Mouse (Mus musculus) heart, postnatal 10 days (tissue): ENCODE results near the gene Setd1b. TPM values are rescaled to one million over a fixed set of nuclear protein-coding genes. Genes with fewer than 3 reads are reported as not detected.
"Not testable (repeated sequence)": the region's sequence is repeated elsewhere in the genome, so short reads cannot be mapped to it uniquely, and the experiment has no call there.

Source experiments
- DNase-seq, 2 experiments: peaks; one replicate each; pipeline ENCODE4 v3.0.0; 2021
- intact Hi-C: fragments of 180-260 bp; cut with DNase I; formaldehyde crosslinking; loops from one replicate; pipeline ENCODE4 v1.15.1; 2025
- total RNA-seq, 2 experiments: library from RNA; stranded (reverse); gene quantifications; 2 replicates each; pipeline ENCODE4 v1.2.3; 2021

Setd1b gene
- total RNA-seq, 2 experiments from 2014 or later: 19.6 to 22.1 TPM

DNA sequence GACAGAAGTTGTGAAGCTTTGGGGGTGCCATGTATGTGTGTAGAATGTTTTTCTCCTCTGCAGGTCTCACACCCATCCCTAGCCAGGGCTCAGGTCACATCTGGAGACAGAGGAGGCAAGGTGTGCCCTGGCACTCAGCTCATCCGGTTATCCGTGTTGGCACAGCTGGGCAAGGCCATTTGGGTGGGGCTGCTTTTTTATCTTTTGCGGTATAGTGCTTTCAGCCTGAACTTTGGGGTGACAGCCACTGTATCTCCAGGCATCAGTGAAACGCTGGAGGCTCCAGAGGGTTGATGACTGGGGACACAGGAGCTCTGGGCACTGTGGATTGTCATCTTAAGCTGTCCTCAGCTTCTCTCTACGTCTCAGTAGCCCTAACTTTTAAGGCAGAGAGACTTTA lies 51.4 kb downstream of the Setd1b start:
- intact Hi-C loops: no loop called here
- DNase-seq: no peak

DNA sequence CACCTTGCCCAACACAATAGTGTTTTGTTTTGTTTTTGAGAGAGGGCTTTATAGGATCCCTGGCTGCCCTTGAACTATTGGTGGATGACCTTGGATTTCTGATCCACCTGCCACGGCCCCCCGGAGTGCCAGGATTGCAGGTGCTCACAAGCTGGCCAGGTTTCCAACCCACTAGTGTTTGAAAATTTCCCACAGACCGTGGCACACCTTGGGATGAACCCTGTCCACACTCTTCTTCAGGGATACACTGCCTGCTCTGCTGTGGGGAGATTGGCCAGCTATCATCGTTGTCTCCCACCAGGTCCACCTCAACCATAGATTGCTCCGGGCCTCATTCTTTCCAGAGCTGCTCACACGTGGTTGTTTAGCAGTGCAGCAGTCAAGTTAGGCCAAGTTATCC lies 52.9 kb downstream of the Setd1b start:
- DNase-seq: no peak
- intact Hi-C loops: no loop called here

DNA sequence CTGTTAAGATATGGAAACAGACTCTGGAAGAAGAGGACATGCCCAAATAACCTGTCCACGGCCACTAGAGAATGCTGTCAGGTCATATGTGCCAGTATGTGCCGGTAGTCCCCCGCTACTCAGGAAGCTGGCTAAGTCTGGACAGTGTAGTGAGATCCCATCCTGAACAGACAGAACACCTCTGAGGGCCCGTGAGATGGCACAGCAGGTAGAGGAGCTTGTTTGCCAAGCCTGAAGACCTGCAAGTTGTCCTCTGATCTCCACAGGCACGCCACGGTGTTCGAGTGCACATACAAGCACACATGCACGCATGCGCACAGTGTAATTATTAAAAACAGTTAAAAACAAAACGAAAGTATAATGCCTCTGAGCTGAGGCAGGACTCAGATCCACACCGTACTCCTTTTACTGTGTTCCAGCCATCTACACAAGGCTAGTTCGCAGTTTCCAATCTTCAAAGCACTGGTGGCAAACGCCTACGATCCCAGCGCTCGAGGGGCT lies 53.6 kb downstream of the Setd1b start:
- intact Hi-C loops: no loop called here
- DNase-seq: no peak

DNA sequence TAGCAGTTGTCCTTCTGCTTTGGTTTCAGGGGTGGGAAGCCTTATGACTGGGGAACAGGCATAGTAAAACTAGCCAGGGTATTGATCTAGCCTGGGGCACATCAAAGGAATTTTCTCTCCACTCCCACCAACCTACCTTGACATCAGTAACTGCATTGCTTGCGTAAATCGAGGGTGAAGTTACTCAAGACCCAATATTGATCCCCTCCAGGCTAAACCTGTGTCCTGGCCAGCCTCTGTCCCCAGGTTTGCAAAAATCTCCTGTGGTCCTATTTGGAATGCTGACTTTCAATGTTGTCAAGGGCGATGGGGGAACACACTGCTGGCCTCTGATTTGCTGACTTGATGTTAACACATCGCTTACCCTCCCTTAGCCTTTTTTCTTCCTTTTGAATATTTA lies 54.8 kb downstream of the Setd1b start:
- intact Hi-C loops: no loop called here
- DNase-seq: no peak

DNA sequence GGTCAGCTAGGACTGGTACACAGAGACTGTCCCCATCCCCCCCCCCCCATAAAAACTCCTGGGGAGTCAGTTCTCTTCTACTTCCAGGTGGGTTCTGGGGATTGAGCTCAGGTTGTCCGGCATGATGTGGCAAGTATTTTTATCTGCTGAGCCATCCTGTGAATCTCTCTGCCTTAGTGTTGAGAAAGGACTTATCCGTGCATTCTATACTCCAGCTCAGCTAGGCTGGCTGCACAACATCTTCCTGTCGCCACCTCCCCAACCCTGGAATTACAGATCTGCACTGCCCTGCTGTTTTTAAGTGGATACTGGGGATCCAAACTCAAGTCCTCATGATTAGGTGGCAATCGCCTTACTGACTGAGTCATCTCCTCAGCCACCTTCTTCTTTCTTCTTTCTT lies 56.5 kb downstream of the Setd1b start:
- DNase-seq: no peak
- intact Hi-C loops: no loop called here

DNA sequence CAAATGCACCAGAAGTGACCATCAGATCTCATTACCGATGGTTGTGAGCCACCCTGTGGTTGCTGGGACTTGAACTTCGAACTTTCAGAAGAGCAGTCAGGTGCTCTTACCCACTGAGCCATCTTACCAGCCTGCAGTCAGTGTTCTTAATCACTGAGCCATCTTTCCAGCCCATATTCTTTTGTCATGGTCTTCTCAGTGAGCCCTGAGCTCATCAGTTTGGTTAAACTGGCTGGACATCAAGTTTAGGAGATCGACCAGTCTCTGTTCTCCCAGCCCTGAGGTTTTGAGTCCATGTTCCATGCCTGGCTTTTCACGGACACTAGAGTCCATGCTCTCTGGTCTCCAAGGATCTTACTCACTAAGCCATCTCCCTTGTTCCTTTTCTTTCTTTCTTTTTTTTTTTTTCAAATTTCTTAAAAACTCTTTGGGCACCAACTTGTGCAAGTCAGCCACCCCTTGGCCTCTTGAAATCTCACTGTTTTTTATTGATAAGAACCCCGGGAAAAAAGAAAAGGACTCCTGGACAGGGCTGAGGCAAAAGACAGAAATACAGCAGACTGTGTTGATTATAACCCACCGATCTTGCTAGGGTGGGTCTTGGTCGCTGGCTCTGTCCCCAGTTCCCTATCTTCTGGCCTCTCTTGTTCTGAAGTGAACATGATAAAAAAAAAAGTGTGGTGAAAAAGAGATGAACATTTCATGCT lies 59.0 kb downstream of the Setd1b start:
- intact Hi-C loops: not testable (repeated sequence)

DNA sequence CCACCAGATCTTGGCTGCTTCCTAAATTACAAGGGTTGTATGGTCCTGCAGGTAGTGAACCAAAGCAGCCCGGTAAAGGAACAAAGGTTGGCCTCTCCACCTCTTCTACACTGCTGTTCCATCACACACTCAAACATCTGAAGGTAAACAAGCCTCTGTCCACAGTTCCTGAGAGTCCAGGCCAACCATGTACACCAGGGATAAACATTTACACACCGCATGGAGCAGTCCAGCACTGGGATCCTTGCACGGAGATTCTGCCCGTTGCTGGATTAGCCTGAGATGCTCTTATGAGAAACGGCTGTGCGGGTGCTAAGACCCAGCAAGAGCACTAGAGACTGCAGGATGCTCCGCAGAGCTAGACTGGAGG lies 59.5 kb downstream of the Setd1b start:
- DNase-seq: no peak
- intact Hi-C loops: no loop called here

More for the DNA sequence above, 59.0 kb downstream of the Setd1b start:
- DNase-seq: not testable (repeated sequence)

DNA sequence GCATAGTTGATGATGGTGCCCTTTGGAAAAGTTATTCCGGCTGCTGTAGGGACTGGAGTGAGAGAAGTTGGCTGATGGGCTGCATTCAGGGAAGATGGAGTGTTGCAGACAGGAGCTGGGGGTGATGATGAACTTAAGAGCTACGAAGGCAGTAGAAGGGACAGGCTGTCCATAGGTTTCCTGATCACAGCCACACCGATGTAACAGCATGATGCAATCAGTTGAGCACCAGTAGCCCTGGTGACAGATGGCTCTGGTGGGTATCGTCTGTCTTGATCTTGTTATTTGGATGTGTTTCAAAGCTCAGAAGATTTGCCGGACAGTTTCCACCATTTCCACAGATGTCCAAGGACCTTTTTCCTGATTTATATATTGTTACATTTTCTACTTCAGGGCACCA lies 60.0 kb downstream of the Setd1b start:
- intact Hi-C loops: no loop called here
- no peak for DNase-seq

DNA sequence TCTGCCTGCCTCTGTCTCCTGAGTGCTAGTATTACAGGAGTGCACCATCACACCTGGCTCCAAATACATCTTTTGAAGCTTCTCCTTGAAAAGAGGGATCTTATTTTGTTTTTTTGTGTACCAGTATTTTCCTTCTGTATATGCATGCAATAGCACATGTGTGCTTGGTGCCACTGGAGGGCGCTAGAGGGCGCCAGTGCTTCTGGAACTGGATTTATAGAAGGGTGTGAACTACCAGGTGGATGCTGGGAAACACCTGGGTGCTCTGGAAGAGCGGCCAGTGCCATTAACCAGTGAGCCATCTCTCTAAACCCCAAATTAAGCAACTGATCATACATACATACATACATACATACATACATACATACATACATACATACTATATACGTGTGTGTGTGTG lies 60.8 kb downstream of the Setd1b start:
- intact Hi-C loops, DNase-seq: not testable (repeated sequence)

DNA sequence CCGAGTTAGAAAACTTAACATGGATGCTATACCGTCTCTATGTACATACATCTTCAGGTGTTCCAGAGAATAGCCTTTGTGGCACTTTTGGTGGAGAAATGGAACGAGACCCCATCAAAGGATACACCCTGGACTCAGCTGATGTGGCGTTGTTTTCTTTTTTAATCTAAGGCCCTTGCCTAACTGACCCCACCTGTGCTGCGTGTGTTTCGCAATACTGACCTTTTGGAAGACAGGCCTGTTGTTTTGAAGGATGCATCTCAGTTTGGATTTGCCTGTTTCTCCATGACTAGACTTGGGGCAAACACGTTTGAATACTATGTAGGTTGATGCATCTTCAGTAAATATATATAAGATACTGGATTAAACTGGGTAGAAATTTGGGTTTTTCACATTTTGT lies 61.6 kb downstream of the Setd1b start:
- intact Hi-C loops, DNase-seq: not testable (repeated sequence)

Other genes with a start within 250 kb of the Setd1b start
- gene Kdm2b, start 152.4 kb upstream of the Setd1b start, total RNA-seq: 10 to 100 TPM; 23.1 to 23.3 TPM
- gene Orai1, start 127.1 kb upstream of the Setd1b start, total RNA-seq: 10 to 100 TPM; 18.7 to 20.2 TPM
- not detected for gene Morn3, start 95.2 kb upstream of the Setd1b start, total RNA-seq
- 10 to 100 TPM; 11.1 to 11.7 TPM for gene Tmem120b, start 73.8 kb upstream of the Setd1b start, total RNA-seq
- gene Rhof, start 9.5 kb upstream of the Setd1b start, total RNA-seq: under 1 TPM; 0.64 to 0.77 TPM
- gene Psmd9, start 27.2 kb downstream of the Setd1b start, total RNA-seq: 10 to 100 TPM; 20.5 to 24.6 TPM
- not detected for gene Hpd, start 40.5 kb downstream of the Setd1b start, total RNA-seq
- gene Wdr66, start 109.9 kb downstream of the Setd1b start, total RNA-seq: 1 to 10 TPM; 1.5 to 1.7 TPM
- 10 to 100 TPM; 11.9 to 14.2 TPM for gene Bcl7a, start 201.6 kb downstream of the Setd1b start, total RNA-seq